Mouse (Mus musculus) testis, adult 2 months (tissue): ENCODE measurements around the gene Trappc13.

ENCODE experiments used
- CTCF ChIP-seq: fragments of 200-500 bp; IDR thresholded peaks from 2 replicates; pipeline ENCODE4 v1.5.1; 2012; ENCODE audit warnings: low read depth, mild to moderate bottlenecking, inconsistent platforms, low read length, moderate library complexity; ENCODE audit not compliant: control insufficient read depth, insufficient read depth, insufficient replicate concordance
- POLR2A ChIP-seq: fragments of 200-500 bp; IDR thresholded peaks from 2 replicates; pipeline ENCODE4 v1.6.1; 2012; ENCODE audit warnings: low read depth, mild to moderate bottlenecking, inconsistent platforms, low read length, moderate library complexity; ENCODE audit not compliant: control insufficient read depth

DNA sequence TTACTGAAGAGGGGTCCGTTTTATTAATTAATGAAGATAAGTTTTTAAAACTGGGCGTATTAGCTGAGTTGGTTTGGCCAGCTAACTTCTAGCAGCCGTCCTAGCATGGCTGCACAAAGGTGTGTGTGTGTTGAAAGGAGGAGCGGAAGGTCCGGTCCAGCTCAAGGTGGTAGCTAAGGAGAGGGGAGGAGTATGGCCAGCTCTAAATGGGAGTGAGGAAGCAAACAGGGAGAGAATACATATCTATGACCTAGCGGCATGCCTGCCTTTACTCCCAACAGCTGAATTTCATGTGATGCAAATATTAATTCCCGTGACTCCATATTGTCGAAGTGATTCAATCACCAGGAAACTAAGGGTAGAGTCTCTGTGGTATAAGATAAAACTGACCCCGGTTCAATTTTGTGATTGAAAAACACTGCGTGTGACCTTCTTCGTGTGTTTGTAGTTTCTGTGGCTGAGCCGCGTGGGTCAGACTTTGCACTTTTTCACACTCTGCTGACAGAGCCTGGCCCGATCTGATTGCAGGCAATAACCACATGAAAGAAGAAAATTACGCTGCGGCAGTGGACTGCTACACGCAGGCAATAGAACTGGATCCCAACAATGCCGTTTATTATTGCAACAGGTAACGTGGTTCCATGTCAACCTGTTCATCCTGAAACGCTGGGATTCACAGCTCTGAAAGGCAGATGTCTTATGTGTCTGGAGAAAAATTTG is 54.4 kb downstream of the Trappc13 start:
- TF ChIP-seq CTCF (no peak), POLR2A (no peak)
